Mouse (Mus musculus): ENCODE data around the gene Gm44805. TPM values are rescaled to one million over a fixed set of nuclear protein-coding genes. Genes with fewer than 3 reads are reported as not detected.

Gene Gm44805
- polyA plus RNA-seq, 1 experiment from 2014 or later: not detected

GRCm38 (mm10) chr7:19686521-19686920, 5.3 kb upstream of the Gm44805 start:
- H3K27me3 ChIP-seq (replicated peaks; ENCODE audit: control insufficient read depth, insufficient read depth, low read length): no peaks in the 10 kb centered on the region
- H3K27ac ChIP-seq (ENCODE audit: low read length): no peak overlapping the region
- WGBS: 83% methylated on average over 6 of the region's 6 CpGs
- H3K9me3 ChIP-seq (ENCODE audit: control insufficient read depth, low read length): no peaks in the 10 kb centered on the region
- no peak overlapping the region for H3K4me3 ChIP-seq (replicated peaks; ENCODE audit: low read length)
- no peak overlapping the region for H3K4me2 ChIP-seq (ENCODE audit: low read length)
- H3K36me3 ChIP-seq (ENCODE audit: control insufficient read depth, insufficient read depth): no peaks in the 10 kb centered on the region
- no peaks in the 10 kb centered on the region for H3K4me1 ChIP-seq (replicated peaks; ENCODE audit: control insufficient read depth, insufficient read depth, low read length)
- H3K9ac ChIP-seq (replicated peaks; ENCODE audit: low read depth, low read length): no peak overlapping the region
- ATAC-seq: no peak

GRCm38 (mm10) chr7:19685374-19685773, 4.2 kb upstream of the Gm44805 start:
- Histone ChIP-seq H3K4me2 (ENCODE audit: low read length) (no peak overlapping the region), H3K36me3 (ENCODE audit: control insufficient read depth, insufficient read depth) (no peaks in the 10 kb centered on the region), H3K4me1 (replicated peaks; ENCODE audit: control insufficient read depth, insufficient read depth, low read length) (no peaks in the 10 kb centered on the region), H3K9ac (replicated peaks; ENCODE audit: low read depth, low read length) (no peak overlapping the region), H3K9me3 (ENCODE audit: control insufficient read depth, low read length) (no peaks in the 10 kb centered on the region), H3K4me3 (replicated peaks; ENCODE audit: low read length) (no peak overlapping the region), H3K27me3 (replicated peaks; ENCODE audit: control insufficient read depth, insufficient read depth, low read length) (no peaks in the 10 kb centered on the region), H3K27ac (ENCODE audit: low read length) (no peak overlapping the region)
- ATAC-seq: no peak
- WGBS: 71% methylated on average over 4 of the region's 4 CpGs

- 90% methylated on average over 6 of the region's 6 CpGs for WGBS
- ATAC-seq: no peak
These were observed 2.6 kb upstream of the Gm44805 start for GRCm38 (mm10) chr7:19683771-19684201.

GRCm38 (mm10) chr7:19682979-19683378, 1.8 kb upstream of the Gm44805 start:
- no peak overlapping the region for H3K4me2 ChIP-seq (ENCODE audit: low read length)
- no peaks in the 10 kb centered on the region for H3K4me1 ChIP-seq (replicated peaks; ENCODE audit: control insufficient read depth, insufficient read depth, low read length)
- 77% methylated on average over 3 of the region's 3 CpGs for WGBS
- no peak overlapping the region for H3K9ac ChIP-seq (replicated peaks; ENCODE audit: low read depth, low read length)
- no peaks in the 10 kb centered on the region for H3K27me3 ChIP-seq (replicated peaks; ENCODE audit: control insufficient read depth, insufficient read depth, low read length)
- H3K27ac ChIP-seq (ENCODE audit: low read length): no peak overlapping the region
- H3K36me3 ChIP-seq (ENCODE audit: control insufficient read depth, insufficient read depth): no peaks in the 10 kb centered on the region
- H3K9me3 ChIP-seq (ENCODE audit: control insufficient read depth, low read length): no peaks in the 10 kb centered on the region
- no peak overlapping the region for H3K4me3 ChIP-seq (replicated peaks; ENCODE audit: low read length)
- no peak for ATAC-seq

More at GRCm38 (mm10) chr7:19683771-19684201, 2.6 kb upstream of the Gm44805 start:
- Histone ChIP-seq H3K27me3 (replicated peaks; ENCODE audit: control insufficient read depth, insufficient read depth, low read length) (no peaks in the 10 kb centered on the region), H3K9me3 (ENCODE audit: control insufficient read depth, low read length) (no peaks in the 10 kb centered on the region), H3K9ac (replicated peaks; ENCODE audit: low read depth, low read length) (no peak overlapping the region), H3K4me1 (replicated peaks; ENCODE audit: control insufficient read depth, insufficient read depth, low read length) (no peaks in the 10 kb centered on the region), H3K36me3 (ENCODE audit: control insufficient read depth, insufficient read depth) (no peaks in the 10 kb centered on the region), H3K4me2 (ENCODE audit: low read length) (no peak overlapping the region), H3K4me3 (replicated peaks; ENCODE audit: low read length) (no peak overlapping the region), H3K27ac (ENCODE audit: low read length) (no peak overlapping the region)

GRCm38 (mm10) chr7:19680702-19681101, 521 bp downstream of the Gm44805 start:
- WGBS: 85% methylated on average over 2 of the region's 2 CpGs
- Histone ChIP-seq H3K36me3 (ENCODE audit: control insufficient read depth, insufficient read depth) (no peaks in the 10 kb centered on the region), H3K9me3 (ENCODE audit: control insufficient read depth, low read length) (no peaks in the 10 kb centered on the region), H3K4me1 (replicated peaks; ENCODE audit: control insufficient read depth, insufficient read depth, low read length) (no peaks in the 10 kb centered on the region), H3K4me2 (ENCODE audit: low read length) (no peak overlapping the region), H3K4me3 (replicated peaks; ENCODE audit: low read length) (no peak overlapping the region), H3K27ac (ENCODE audit: low read length) (no peak overlapping the region), H3K27me3 (replicated peaks; ENCODE audit: control insufficient read depth, insufficient read depth, low read length) (no peaks in the 10 kb centered on the region), H3K9ac (replicated peaks; ENCODE audit: low read depth, low read length) (no peak overlapping the region)
- ATAC-seq: no peak

- no peak overlapping the region for H3K4me3 ChIP-seq (replicated peaks; ENCODE audit: low read length)
These were observed 2.3 kb downstream of the Gm44805 start for GRCm38 (mm10) chr7:19678901-19679300.

GRCm38 (mm10) chr7:19677872-19678271, 3.4 kb downstream of the Gm44805 start, which contains the start of gene Apoc2:
Gene Apoc2, minus strand, starts transcription at chr7:19677941.
- Histone ChIP-seq H3K9ac (replicated peaks; ENCODE audit: low read depth, low read length) (no peak within 1 kb of the TSS), H3K9me3 (ENCODE audit: control insufficient read depth, low read length) (no peaks in the 10 kb centered on the region), H3K4me2 (ENCODE audit: low read length) (no peak within 1 kb of the TSS), H3K36me3 (ENCODE audit: control insufficient read depth, insufficient read depth) (no peaks in the 10 kb centered on the region), H3K27me3 (replicated peaks; ENCODE audit: control insufficient read depth, insufficient read depth, low read length) (no peaks in the 10 kb centered on the region), H3K27ac (ENCODE audit: low read length) (no peak within 1 kb of the TSS), H3K4me1 (replicated peaks; ENCODE audit: control insufficient read depth, insufficient read depth, low read length) (no peaks in the 10 kb centered on the region), H3K4me3 (replicated peaks; ENCODE audit: low read length) (no peak within 1 kb of the TSS)
- 85% methylated on average over 8 of the region's 8 CpGs for WGBS
- ATAC-seq: no peak

More at GRCm38 (mm10) chr7:19678901-19679300, 2.3 kb downstream of the Gm44805 start:
- Histone ChIP-seq H3K36me3 (ENCODE audit: control insufficient read depth, insufficient read depth) (no peaks in the 10 kb centered on the region), H3K27me3 (replicated peaks; ENCODE audit: control insufficient read depth, insufficient read depth, low read length) (no peaks in the 10 kb centered on the region), H3K4me1 (replicated peaks; ENCODE audit: control insufficient read depth, insufficient read depth, low read length) (no peaks in the 10 kb centered on the region), H3K9me3 (ENCODE audit: control insufficient read depth, low read length) (no peaks in the 10 kb centered on the region), H3K9ac (replicated peaks; ENCODE audit: low read depth, low read length) (no peak overlapping the region), H3K27ac (ENCODE audit: low read length) (no peak overlapping the region), H3K4me2 (ENCODE audit: low read length) (no peak overlapping the region)
- 92% methylated on average over 3 of the region's 3 CpGs for WGBS
- no peak for ATAC-seq

- Histone ChIP-seq H3K36me3 (ENCODE audit: control insufficient read depth, insufficient read depth) (no peaks in the 10 kb centered on the region), H3K27me3 (replicated peaks; ENCODE audit: control insufficient read depth, insufficient read depth, low read length) (no peaks in the 10 kb centered on the region), H3K27ac (ENCODE audit: low read length) (no peak overlapping the region), H3K4me1 (replicated peaks; ENCODE audit: control insufficient read depth, insufficient read depth, low read length) (no peaks in the 10 kb centered on the region), H3K4me3 (replicated peaks; ENCODE audit: low read length) (no peak overlapping the region), H3K9ac (replicated peaks; ENCODE audit: low read depth, low read length) (no peak overlapping the region), H3K4me2 (ENCODE audit: low read length) (no peak overlapping the region), H3K9me3 (ENCODE audit: control insufficient read depth, low read length) (no peaks in the 10 kb centered on the region)
- 61% methylated on average over 1 of the region's 1 CpGs for WGBS
- ATAC-seq: no peak
These were observed 4.6 kb downstream of the Gm44805 start for GRCm38 (mm10) chr7:19676662-19677061.

GRCm38 (mm10) chr7:19675824-19676223, 5.4 kb downstream of the Gm44805 start:
- Histone ChIP-seq H3K27ac (ENCODE audit: low read length) (no peak overlapping the region), H3K27me3 (replicated peaks; ENCODE audit: control insufficient read depth, insufficient read depth, low read length) (0 out of 2 replicates have a peak, but pooled peaks cover 2% of the 10 kb centered on the region), H3K4me3 (replicated peaks; ENCODE audit: low read length) (no peak overlapping the region), H3K9ac (replicated peaks; ENCODE audit: low read depth, low read length) (no peak overlapping the region), H3K36me3 (ENCODE audit: control insufficient read depth, insufficient read depth) (no peaks in the 10 kb centered on the region), H3K4me2 (ENCODE audit: low read length) (no peak overlapping the region), H3K4me1 (replicated peaks; ENCODE audit: control insufficient read depth, insufficient read depth, low read length) (no peaks in the 10 kb centered on the region), H3K9me3 (ENCODE audit: control insufficient read depth, low read length) (no peaks in the 10 kb centered on the region)
- ATAC-seq: no peak
- WGBS: 82% methylated on average over 10 of the region's 10 CpGs
